In genomic region chr10:107901204-107901879, GRCm38 (mm10) we compare ENCODE assay signal across 17 mouse cellular contexts. TPM values are rescaled to one million over a fixed set of nuclear protein-coding genes. Genes with fewer than 3 reads are reported as not detected.
A peak's percentile ranks its signal among the peaks of the same experiment; 100 is the strongest.
DNase-seq lines count a peak whose midpoint lies in the region; ATAC-seq and TF ChIP-seq lines count a peak whose summit lies in the region.
"Had no signal": no experiment of that assay in that cellular context is flagged by ENCODE, and none has a peak within 500 bp of the region (broad histone marks: within the 10 kb centered on the region; RNA-seq: fewer than 3 reads in every experiment).

No protein-coding gene starts in this region.

- H3K4me1 ChIP-seq in heart, embryonic 15.5 days (replicated peaks) = peaks cover 15% of the 10 kb centered on the region
- H3K4me1 ChIP-seq in lung, embryonic 14.5 days (ENCODE audit: insufficient read depth) = peaks cover 4% of the 10 kb centered on the region; the same call in 1 of the 2 replicates
- 0 out of 2 replicates have a peak, but pooled peaks cover 2% of the 10 kb centered on the region for H3K4me1 ChIP-seq in intestine, embryonic 15.5 days (replicated peaks)
- peaks cover 3% of the 10 kb centered on the region; the same call in 1 of the 2 replicates for H3K4me1 ChIP-seq in stomach, embryonic 15.5 days
- H3K4me1 ChIP-seq: embryonic facial prominence, embryonic 15.5 days; hindbrain, embryonic 10.5 days; midbrain, embryonic 15.5 days had no signal

- WGBS in heart, embryonic 15.5 days = 46% methylated on average over 13 of the region's 13 CpGs
- WGBS in lung, embryonic 14.5 days = 34% methylated on average over 13 of the region's 13 CpGs
- 47% methylated on average over 13 of the region's 13 CpGs for WGBS in intestine, embryonic 15.5 days
- WGBS in stomach, embryonic 15.5 days = 38% methylated on average over 13 of the region's 13 CpGs

- 0 out of 2 replicates have a peak overlapping the region, but pooled peaks have one; percentile 27 for H3K4me2 ChIP-seq in heart, embryonic 15.5 days
- peak overlapping the region; percentile 20; the same call in 1 of the 2 replicates for H3K4me2 ChIP-seq in lung, embryonic 14.5 days
- peak overlapping the region; percentile 14; the same call in 1 of the 2 replicates for H3K4me2 ChIP-seq in intestine, embryonic 15.5 days (replicated peaks)
- no peak overlapping the region for H3K4me2 ChIP-seq in stomach, embryonic 15.5 days
- H3K4me2 ChIP-seq: embryonic facial prominence, embryonic 15.5 days; midbrain, embryonic 15.5 days had no signal

- no peak for DNase-seq in heart, adult 18-20 months
- DNase-seq in lung, embryonic 14.5 days = no peak
- no peak for DNase-seq in lung, postnatal 4 days
- DNase-seq in layer of hippocampus, adult 9-10 months (ENCODE audit: low spot score) = no peak
- DNase-seq: adrenal gland, postnatal 36 days; cerebellum, adult 2 months; gastrocnemius, postnatal 14 days; kidney, postnatal 36 days; lung, adult 2 months had no signal

- no peak overlapping the region for H3K9ac ChIP-seq in heart, embryonic 15.5 days
- no peak overlapping the region for H3K9ac ChIP-seq in lung, embryonic 14.5 days
- H3K9ac ChIP-seq in intestine, embryonic 15.5 days = no peak overlapping the region
- no peak overlapping the region for H3K9ac ChIP-seq in stomach, embryonic 15.5 days
- H3K9ac ChIP-seq: embryonic facial prominence, embryonic 15.5 days; midbrain, embryonic 15.5 days had no signal

- no peak overlapping the region for H3K4me3 ChIP-seq in heart, embryonic 15.5 days
- no peak overlapping the region for H3K4me3 ChIP-seq in lung, embryonic 14.5 days (ENCODE audit: low read depth, low read length)
- no peak overlapping the region for H3K4me3 ChIP-seq in intestine, embryonic 15.5 days (replicated peaks)
- H3K4me3 ChIP-seq in stomach, embryonic 15.5 days (replicated peaks) = no peak overlapping the region
- H3K4me3 ChIP-seq: embryonic facial prominence, embryonic 15.5 days; hindbrain, embryonic 10.5 days; midbrain, embryonic 15.5 days had no signal

- H3K27ac ChIP-seq in heart, embryonic 15.5 days = no peak overlapping the region
- no peak overlapping the region for H3K27ac ChIP-seq in lung, embryonic 14.5 days (ENCODE audit: low read depth)
- peak overlapping the region; percentile 51 for H3K27ac ChIP-seq in intestine, embryonic 15.5 days
- H3K27ac ChIP-seq in stomach, embryonic 15.5 days = peak overlapping the region; percentile 62; the same call in 1 of the 2 replicates
- H3K27ac ChIP-seq: embryonic facial prominence, embryonic 15.5 days; hindbrain, embryonic 10.5 days; midbrain, embryonic 15.5 days had no signal

- TF ChIP-seq CTCF in lung, embryonic 14.5 days (IDR thresholded peaks at IDR 0.05; ENCODE audit: low read depth) = no peak

- H3K27me3 ChIP-seq in heart, embryonic 15.5 days = no peaks in the 10 kb centered on the region
- H3K27me3 ChIP-seq in lung, embryonic 14.5 days (ENCODE audit: insufficient read depth, low read length) = no peaks in the 10 kb centered on the region
- H3K27me3 ChIP-seq in intestine, embryonic 15.5 days (replicated peaks) = no peaks in the 10 kb centered on the region
- H3K27me3 ChIP-seq in stomach, embryonic 15.5 days (replicated peaks) = no peaks in the 10 kb centered on the region
- H3K27me3 ChIP-seq: embryonic facial prominence, embryonic 15.5 days; midbrain, embryonic 15.5 days had no signal

- H3K9me3 ChIP-seq in heart, embryonic 15.5 days (replicated peaks) = no peaks in the 10 kb centered on the region
- H3K9me3 ChIP-seq in lung, embryonic 14.5 days (ENCODE audit: low read depth, low read length) = no peaks in the 10 kb centered on the region; the same call in 1 of the 2 replicates
- H3K9me3 ChIP-seq in intestine, embryonic 15.5 days = no peaks in the 10 kb centered on the region
- H3K9me3 ChIP-seq in stomach, embryonic 15.5 days = no peaks in the 10 kb centered on the region
- H3K9me3 ChIP-seq: embryonic facial prominence, embryonic 15.5 days; hindbrain, embryonic 10.5 days; midbrain, embryonic 15.5 days had no signal

- H3K36me3 ChIP-seq in heart, embryonic 15.5 days = no peaks in the 10 kb centered on the region
- no peaks in the 10 kb centered on the region for H3K36me3 ChIP-seq in lung, embryonic 14.5 days (ENCODE audit: insufficient read depth)
- H3K36me3 ChIP-seq in intestine, embryonic 15.5 days = no peaks in the 10 kb centered on the region
- no peaks in the 10 kb centered on the region for H3K36me3 ChIP-seq in stomach, embryonic 15.5 days
- H3K36me3 ChIP-seq: embryonic facial prominence, embryonic 15.5 days; hindbrain, embryonic 10.5 days; midbrain, embryonic 15.5 days had no signal

- no peak for ATAC-seq in heart, embryonic 15.5 days (replicated peaks; ENCODE audit: insufficient number of reproducible peaks, insufficient read depth, low FRiP score, low read depth)
- ATAC-seq in lung, embryonic 14.5 days (ENCODE audit: insufficient read depth) = no peak
- ATAC-seq in intestine, embryonic 15.5 days = peak; percentile 79
- peak; percentile 71; the same call in 1 of the 2 replicates for ATAC-seq in stomach, embryonic 15.5 days (ENCODE audit: insufficient read depth, low FRiP score, low read depth)
- ATAC-seq: midbrain, embryonic 15.5 days had no signal

RNA-seq across cellular contexts. Expression of gene Otogl, which starts 10.6 kb away (rescaled TPM):
- 0.04 and 0.05 TPM in 2 replicates for polyA plus RNA-seq in heart, embryonic 15.5 days (2015; fragmentation: Nextera tagmentation; extraction: Ambion mirVana)
- total RNA-seq in heart, adult 18-20 months (2021) = under 1 TPM; 0.05 TPM
- polyA plus RNA-seq in lung, embryonic 14.5 days (2014; fragmentation: Nextera tagmentation; extraction: Ambion mirVana) = 0.19 and 0.25 TPM in 2 replicates
- 0.04 and 0.05 TPM in 2 replicates for polyA plus RNA-seq in intestine, embryonic 15.5 days (2015; fragmentation: Nextera tagmentation; extraction: Ambion mirVana)
- 0.04 and 0.06 TPM in 2 replicates for polyA plus RNA-seq in stomach, embryonic 15.5 days (2015; fragmentation: Nextera tagmentation; extraction: Ambion mirVana)
- total RNA-seq: liver, adult 2 months had no signal
- polyA plus RNA-seq: forebrain, embryonic 11.5 days; liver, adult 2 months; midbrain, embryonic 15.5 days had no signal

Comparison
In these comparisons a context has a peak if more than half of its experiments do, and no peak if none do; other contexts are left out.
1. ATAC-seq: peak in intestine, embryonic 15.5 days (single experiment) and stomach, embryonic 15.5 days (single experiment); none in heart, embryonic 15.5 days (single experiment) and lung, embryonic 14.5 days (single experiment).
2. H3K27ac ChIP-seq: peak in intestine, embryonic 15.5 days (single experiment) and stomach, embryonic 15.5 days (single experiment); none in heart, embryonic 15.5 days (single experiment) and lung, embryonic 14.5 days (single experiment).